Mouse (Mus musculus) cerebellum, adult 8-10 months (tissue): Measurements from ENCODE around the gene Bnipl.
"Not testable (repeated sequence)": the region's sequence is repeated elsewhere in the genome, so short reads cannot be mapped to it uniquely, and the experiment has no call there.

ENCODE experiments used
- DNase-seq: peaks from one replicate; pipeline ENCODE4 v3.0.0; 2022

Gene Bnipl

DNA sequence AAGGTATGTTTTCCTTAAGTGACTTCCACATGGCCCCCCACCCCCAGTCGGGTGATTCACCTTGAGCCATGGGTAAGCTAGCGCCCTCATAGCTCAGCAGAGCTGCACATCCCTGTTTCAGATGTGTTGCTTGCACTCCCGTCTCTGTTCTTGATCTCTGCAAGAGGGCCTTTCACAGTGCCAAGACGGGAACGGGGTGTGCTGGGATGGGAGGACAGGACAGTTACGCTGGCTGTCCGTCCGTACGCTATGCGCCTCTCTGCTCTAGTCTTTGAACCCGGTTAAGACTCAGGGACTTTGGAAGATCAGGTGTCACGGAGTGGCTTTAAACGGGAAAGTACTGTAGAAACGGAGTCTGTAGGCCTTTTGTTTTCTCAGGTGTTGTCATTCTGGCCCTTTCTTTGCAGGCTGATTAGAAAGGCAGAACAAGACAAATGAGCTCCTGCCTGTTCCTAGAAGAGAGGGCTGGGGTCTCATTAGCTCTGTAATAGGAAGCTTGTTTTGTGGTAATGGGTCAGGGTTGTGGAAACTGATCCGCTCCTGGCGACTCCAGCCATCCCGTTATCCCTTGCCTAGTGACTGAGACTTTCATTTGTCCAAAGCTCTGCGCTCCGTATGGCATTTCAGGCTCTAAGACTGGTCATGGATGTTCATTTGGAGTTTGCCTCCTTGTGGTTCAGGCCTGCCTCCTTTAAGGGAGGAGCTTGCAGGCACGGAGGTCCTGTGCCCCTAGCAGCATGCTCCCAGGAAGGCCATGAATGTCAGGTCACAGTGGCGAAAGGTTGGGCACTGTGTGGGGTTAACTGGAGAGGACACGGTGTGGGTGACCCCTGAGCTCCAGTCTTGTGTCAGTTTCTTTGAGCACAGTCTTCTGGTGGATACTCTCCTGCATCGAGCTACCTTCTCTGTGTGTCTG is 15.3 kb downstream of the Bnipl start:
- DNase-seq: no peak

DNA sequence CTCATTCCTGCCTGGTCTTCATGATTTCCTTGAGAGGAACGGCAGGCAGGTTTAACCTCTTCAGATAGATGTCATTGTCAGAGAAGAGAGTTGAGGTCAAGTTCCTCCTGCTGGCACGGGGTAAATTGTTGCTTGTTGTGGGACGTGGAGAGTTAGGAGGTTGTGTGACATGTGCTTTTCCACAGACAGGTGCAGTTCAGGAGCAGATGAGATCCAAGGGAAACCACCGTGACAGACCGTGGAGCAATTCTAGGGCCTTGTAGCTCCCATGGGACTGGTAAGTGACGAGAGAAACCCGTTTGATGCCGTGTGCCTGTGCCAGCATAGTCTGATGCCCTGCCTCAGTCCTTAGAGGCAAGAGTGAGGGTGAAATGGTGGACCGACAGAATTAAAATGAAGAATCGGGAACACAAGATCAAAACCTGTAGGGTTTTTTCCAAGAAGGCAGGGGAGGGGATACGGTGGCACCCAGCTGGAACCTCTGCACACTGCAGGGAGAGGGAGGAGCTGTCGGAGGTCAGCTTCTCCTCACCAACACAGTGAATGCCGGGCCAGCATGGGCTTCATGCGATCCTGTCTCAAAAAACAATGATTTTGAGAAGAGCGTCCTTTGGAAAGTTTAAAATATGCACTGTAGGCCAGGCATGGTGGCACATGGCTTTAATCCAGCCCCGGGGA is 17.6 kb downstream of the Bnipl start:
- DNase-seq: no peak

DNA sequence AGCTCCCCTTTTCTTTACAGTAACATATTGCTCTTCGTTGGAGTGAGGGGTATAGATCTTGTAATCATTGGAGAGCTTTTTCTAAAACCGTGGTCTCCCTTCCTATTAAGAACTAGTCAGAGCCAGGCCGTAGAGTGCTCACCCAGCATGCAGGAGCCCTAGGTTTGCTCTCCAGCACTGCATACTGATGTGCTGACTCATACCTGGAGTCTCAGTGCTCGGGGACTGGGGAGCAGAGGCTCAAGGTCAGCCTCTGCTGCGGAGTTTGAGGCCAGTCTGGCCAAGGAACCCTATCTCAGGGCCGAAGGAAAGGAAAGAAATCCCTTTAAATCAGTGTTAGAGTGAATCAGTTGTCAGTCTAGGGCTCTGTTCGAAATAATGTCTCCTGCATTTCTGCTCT is 18.2 kb downstream of the Bnipl start:
- DNase-seq: no peak

DNA sequence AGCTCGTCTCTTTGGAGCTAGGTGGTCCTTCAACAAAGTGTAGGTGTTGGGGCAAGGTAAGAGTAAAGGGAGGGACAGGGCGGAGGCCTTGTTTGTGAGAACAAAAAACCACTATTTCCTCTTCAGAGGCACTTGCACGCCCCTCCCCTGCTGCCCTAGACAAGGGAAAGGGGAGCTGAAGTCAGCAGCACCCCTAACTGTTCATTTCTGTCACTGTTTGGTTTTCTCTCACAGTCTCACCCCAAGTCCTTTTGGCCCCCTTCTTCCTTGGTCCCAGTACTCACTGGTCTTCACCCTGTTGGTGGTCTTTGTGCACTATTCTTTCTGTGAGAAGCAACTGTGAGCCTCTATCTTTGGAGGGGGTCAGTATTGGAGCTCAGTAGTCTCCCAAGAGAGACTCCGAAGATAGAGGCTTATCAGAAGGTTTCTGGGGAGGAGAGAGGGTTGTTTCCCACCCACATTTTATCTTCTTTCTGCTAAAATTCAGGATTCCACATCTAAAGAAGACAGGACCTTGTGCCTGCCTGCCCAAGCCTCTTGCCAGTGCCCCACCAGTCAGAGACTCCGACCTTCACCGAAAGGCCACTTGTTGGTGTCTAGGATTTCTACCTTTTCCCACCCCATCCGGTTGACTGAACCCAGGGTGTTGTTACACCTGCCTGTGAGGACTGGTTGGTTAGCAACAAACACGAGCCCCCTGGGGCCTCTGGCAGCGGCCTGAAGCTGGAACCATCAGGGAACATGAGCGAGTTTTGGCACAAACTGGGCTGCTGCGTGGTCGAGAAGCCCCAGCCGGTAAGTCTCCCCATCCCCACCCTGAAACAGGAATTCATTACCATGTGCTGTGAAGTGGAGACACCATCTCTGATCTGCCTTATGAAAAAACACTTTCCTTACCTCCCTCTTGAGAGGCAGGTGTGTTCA is 19.4 kb downstream of the Bnipl start, which contains the start of gene Mllt11:
Gene Mllt11 (minus strand): TSS at position 874 of the 924 bp plus-strand sequence.
- no peak for DNase-seq

DNA sequence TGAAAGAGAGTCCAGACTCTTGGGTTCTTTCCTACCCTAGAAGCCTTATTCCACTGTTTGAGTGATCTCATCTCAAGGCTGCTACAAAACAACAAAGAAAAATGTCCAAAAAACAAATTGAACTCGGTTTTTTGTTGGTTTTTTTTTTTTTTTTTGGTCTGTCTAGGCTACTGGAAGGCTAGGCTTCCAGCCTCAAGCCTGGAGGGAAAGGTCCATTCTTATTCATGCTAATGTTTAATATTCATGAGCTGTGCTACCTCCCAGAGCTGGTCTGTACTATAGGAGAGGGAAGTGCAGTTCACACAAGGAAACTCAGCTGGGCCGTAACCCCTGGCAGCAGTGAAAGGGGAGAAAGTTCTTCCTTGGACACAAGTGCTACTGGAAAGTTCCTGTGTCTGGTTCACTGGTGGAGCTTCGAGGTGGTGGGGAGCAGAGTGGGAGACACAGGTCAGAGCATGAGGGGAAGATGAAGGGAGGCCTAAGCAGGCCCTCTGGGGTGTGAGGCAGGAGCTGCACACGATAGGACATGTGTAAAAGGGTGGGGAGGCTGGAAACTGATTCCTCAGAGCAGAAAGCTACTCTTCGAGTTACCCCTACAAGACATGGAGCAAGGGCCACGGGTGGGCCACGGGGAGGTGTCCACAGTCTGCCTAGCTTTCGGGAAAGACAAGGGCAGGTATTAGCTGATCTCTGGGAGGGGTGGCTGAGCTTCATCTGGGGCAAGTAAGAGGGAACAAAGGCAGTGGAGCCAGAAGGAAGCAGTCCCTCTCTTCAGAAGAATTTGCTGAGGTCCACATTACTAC is 20.3 kb downstream of the Bnipl start:
- DNase-seq: no peak

DNA sequence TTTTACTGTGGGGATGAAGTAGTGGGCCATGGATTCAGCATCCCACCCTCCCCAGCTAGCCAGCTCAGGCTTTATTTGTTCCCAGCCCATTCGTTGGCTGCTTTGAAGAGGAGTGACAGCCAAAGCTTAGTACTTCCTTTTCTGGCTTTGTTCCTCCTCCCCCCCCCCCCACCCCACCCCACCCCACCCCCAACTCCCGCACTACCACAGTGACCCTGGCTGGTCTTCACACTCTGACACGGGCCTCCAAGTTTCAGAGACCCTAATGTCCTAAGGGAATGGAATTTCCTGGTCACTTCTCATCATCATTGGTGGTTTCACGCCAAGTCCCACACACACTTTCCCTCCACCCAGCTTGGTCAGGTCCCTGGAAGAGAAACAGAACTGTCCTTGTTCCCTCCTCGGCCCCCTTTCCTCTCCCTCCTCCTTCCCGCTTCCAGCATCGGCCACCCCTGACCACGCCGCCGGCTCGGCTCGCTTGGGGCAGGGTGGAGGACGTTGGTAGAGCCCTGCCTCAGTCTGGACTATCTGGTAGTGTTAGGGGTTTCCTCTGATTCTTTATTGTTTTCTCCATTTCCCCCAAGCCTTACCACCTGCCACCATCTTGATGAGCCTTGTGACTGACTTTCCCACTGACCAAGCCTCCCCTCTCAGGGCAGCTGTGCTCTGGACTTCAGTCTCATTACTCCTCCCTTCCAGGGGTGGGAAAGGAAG is 21.1 kb downstream of the Bnipl start:
- peak; percentile 45 for DNase-seq

DNA sequence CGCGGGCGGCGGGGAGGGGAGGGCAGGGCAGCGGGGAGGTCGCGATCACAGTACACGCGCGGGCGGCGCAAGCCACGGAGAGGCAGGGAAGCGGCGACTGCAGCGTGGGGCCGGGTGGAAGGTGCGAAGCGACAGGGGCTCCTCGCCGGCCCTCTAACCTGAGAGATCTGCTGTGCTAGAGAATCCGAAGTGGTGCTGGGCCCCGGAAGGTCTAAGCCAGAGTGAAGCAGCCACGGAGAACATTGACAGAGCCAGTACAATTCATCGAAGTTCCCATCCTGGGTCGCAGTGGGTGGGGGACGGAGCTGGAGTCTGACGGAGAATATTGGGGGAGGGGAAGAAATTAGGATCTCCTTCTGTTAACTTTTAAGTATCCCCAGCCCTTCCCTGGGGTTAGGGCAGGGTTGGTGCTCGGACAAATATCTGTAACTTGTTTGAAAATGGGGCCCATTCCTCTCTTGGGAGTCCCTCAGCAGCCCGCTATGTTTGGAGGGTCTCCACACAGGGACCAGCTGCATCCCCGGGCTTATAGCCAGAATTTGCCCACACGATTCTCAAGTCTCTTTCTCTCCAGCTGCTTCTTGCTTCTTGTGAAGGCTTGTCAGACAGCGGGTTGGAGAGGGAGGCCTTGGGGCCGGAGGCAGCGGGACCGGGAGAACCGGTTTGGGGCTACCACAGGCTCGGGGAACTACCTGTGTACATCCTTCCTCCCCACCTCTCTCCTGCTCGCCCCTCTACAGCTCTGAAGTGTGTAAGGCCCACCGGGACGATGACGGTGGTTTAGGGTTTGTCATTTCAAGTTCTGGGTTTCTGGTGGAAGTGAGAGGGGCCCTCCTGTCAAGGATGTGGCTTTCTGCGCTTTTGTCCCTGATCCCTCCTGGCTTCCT is 21.9 kb downstream of the Bnipl start:
- DNase-seq: no peak

DNA sequence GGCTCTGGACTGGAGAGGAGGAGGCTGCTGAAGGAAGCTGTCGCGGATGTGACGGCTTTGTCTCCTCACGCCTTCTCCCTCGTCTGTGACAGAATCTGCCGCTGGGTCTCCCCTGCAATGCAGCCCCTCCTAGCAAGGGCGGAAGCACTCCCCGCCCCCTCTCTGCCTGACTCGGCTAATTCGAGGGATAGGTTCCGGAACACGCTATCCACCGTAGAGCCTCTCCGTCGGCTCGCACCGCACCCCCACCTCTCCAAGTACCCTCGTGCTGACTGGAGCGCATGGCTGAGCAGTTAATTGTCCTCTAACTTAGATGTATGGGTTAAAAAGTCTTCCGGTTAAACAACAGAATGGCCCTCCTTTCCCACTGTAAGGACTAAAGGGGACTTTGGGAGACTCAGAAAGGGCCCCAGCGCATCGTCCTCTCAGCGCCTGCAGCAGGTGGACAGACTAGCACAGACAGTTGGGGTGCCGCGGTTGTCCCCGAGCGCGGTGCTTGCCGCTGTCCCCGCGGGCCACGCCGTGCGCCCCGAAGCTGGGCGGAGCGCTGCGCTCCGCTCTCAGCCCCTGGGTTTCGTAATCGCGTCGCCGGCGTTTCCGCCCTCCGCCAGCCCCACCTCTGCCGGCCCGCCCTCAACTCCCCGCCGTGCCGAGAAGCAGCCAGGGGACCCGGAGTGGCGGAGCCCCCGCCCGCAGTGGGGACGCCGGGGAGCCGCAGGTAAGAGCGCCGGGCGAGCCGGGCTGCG is 22.7 kb downstream of the Bnipl start, which contains the start of gene Cdc42se1:
Gene Cdc42se1 (plus strand): TSS at position 585 of the 746 bp plus-strand sequence.
- peak; percentile 82 for DNase-seq

DNA sequence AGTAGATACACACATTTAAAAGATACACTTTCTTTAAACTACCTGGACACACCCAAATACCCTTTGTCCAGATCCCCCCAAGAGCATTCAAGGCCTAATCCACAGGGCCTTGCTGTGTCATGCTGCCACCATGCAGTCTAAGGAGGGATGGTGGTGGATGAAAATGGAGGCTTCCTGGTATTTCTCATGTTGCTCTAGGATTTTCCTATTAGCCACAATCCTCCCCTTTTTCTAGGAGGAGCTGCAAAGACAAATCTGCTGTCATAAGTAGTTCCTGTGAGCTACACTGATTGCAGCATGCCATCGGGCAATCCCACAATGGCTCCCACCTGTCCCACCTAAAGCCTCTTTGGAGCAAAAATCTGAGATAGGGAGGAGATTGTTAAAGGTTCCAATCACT is 23.8 kb downstream of the Bnipl start:
- no peak for DNase-seq

DNA sequence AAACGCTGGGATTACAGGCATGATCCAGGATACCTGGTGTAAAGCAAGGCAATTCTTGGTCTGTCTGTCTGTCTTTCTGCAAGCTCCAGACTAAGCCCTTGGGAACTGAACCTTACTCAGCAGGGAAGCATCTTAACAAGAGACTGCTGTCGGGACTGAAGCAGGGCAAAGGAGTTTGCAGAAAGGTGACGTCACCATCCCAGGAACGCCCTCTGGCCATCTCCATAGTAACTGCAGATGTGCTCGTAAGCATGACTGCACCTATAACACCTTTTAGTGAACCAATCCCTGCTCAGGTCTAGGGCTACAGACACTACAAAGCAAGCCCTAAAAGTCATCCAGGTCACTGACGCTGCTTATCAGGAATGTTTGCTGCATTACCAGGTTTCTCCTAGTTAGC is 26.7 kb downstream of the Bnipl start:
- DNase-seq: no peak

DNA sequence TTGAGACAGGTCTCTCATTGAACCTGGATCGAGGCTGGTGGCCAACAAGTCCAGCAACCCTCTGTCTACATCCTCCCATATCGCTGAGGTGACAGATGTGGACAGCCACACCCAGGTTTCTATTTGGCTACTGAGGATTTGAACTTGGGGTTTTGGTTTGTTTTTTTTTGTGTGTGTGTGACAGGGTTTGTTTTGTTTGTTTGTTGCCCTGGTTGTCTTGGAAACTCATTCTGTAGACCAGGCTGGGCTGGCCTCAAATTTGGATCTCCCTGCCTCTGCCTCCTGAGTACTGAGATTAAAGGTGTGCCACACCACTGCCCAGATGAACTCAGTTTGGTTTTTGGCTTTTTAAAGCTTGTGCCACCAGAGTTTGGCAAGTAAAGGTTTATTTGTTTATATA is 28.0 kb downstream of the Bnipl start:
- no peak for DNase-seq

DNA sequence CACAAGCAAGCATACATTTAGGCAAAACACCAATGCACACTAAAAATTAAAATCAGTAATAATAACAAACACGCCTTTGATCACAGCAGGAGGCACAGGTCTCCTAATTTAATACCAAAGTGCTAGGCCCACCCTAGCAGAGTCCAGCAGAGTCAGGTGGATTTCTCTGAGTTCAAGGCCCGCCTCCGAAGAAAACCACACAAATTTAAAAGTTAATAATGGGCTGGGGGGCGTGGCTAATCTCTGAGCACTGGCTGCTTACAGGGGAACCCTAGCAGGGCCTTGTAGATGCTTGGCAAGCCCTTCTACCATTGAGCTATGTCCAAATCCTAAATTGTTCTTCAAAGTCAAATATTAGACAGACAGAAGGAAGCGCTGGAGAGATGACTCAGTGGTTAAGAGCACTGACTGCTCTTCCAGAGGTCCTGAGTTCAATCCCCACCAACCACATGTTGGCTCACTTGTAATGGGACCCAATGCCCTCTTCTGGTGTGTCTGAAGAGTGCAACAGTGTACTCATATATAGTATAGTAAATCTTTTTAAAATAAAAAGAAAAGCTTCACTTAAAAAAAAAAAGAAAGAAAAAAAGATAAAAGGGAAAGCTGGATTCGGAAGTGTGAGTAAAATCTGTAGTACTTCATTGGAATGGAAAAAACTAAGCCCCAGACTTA is 32.4 kb downstream of the Bnipl start:
- no peak for DNase-seq

DNA sequence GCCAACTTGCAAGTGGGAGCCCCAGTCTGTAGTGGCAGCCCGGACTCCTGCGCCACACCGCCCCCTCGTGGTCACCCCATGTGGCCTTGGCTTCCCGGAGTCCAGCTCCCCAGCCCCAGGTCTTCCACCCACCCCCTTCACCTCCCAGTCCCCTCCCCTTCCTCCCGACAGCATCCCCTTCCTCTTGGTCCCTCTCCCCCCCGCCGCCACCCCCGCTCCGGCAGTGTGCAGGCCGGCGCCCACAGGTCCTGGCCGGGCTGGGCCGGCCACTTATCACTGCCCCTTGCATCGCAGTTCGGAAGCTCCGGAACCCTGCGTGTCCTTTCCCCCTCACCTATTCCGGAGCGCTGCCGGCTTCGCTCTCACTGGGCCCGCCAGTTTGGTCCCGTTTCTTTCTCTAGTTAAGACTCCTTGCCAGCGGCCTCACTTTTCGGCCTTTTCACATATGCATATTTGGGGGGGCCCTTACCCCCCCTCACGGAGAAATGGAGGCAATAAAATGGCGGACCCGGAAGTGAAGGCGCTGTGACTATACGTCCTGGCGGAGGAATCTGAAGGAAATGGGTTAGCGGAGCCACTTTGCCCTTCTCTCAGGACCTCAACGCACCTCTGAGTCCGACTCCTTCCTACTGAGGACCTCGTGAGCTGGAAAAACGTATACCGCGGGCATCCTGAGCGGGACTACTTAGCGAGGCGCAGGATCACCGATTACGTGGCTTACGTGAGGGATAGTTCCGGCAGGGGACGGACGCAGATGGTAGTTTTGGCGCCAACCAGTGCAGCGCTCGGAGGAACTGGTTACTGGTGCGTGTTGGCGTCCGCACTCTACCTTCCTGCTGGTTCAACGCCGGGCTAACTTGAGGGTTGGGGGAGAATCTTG is 33.5 kb downstream of the Bnipl start, which contains the start of gene Gabpb2:
Gene Gabpb2 (minus strand): TSS at position 662 of the 880 bp plus-strand sequence.
- peak; percentile 92 for DNase-seq

DNA sequence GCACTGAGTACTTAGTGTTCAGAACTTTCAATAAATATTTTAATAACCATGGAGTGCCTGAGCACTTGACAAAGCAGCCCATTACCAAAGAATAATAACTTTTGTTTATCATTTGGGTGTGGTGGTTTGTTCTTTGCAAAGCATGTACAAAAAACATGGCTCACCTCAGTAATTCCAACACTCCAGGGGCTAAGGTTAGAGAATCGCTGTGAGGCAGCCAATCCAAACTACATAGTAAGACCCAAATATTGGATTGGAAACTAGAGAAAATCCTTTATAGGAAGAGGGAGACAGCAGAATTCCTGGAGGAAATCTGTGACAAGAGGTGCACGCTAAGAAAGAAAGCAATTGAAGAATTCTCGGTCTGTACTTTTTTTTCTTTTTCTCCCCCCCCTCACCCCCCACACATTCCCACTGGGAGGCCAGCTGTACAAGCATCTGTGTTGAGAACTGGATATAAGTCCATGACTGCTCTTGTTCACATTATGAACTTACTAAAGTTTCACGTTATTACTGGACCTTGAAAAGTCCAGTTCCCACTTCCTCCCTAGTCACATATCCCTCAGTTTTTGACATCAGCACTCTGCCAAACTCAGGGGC is 34.2 kb downstream of the Bnipl start:
- DNase-seq: no peak

DNA sequence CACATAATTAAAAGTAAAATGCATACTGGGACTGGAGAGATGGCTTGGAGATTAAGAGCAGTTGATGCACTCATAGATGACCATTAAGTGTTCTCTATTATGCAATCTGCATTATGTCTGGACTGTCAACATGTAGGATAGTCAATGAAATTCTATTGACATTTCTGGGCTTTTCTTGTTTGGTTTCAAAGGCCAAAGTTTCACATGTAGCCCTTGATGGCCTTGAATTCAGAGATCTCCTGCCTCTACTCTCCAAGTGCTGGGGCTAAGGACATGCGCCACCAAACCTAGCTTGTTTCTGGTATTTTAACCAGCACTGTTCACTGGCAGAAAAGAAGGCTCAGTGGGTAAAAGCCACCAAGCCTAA is 37.4 kb downstream of the Bnipl start:
- no peak for DNase-seq

DNA sequence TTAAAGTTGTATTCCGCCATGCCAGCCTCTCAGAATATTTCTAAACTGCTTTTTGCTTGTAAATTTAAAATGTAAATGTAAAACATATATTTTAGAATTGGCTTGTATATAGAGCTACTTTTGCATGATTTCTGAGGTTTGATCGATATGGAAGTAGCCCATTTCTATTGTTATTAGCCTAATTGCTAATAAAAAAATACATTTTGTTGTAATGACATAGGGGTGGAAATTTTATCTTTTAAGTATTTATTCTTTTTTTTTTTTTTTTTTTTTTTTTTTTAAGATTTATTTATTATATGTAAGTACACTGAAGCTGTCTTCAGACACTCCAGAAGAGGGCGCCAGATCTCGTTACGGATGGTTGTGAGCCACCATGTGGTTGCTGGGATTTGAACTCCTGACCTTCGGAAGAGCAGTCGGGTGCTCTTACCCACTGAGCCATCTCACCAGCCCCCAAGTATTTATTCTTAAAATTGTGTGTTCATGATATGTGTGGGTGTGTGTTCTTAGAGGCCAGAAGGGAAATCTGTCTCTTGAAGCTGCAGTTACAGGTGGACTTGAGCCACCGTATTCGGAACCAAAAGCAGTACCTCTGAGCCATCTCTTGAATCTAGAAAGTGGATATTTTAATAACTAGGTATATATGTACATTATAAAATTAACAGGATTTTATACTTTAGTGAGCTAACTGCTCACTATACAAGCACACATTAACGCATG is 37.9 kb downstream of the Bnipl start:
- not testable (repeated sequence) for DNase-seq

DNA sequence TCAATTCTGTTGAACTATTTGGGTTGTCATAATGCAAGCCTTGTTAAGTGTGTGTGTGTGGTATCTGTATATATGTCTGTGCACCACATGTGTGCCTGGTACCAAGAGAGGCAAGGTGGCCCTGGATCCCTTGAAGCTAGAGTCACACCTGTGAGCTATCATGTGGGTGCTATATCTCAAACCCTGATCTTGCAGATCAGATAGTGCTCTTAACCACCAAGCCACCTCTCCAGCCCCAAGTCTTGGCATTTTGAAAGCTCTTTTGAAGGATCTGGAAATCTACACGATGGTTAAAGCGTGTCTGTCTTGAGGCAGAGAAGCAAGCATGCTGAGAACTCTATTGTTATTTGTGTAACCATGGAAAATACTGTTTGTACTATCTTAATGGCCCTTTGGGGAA is 40.4 kb downstream of the Bnipl start:
- DNase-seq: no peak
